Mouse (Mus musculus) testis, postnatal 14 days (tissue): ENCODE measurements around the gene Afm.
A peak's percentile ranks its signal among the peaks of the same experiment; 100 is the strongest.

Experiments used
- DNase-seq: peaks from one replicate; pipeline ENCODE4 v3.0.0; 2021; ENCODE audit warnings: low spot score

Afm gene

DNA sequence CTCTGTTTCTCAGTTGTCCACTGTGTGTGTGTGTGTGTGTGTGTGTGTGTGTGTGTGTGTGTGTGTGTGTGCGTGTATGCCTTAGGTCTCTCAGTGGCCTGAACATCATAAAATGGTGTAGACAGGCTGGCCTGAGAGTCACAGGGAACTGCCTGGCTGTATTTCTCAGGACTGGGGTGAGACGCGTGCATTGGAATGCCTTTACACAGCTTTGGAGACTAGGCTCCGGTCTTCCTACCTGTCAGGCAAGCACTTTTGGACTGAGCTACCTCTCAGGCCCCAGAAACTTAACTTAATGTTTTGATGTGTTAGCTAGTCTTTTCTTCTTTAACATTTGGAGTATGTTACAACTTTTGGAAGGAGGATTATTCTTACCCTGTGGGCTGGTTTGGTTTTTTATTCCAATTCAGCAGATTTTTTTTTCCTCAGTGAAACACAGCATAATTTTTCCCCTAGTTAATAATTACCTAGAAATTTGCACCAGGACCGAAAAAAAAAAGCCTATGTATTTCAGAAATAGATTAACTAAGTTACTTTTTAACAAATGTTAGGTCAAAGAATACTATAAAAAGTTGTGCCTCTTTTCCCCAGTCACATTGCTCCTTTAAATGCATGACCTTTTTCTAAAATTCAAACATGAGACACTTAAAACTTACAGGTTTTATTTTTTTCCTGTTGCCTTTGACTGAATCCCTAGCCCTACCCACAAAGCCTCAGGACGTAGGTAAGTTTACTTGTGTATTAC, at the start of gene Afm:
Gene Afm (plus strand): TSS at position 577 of the 745 bp plus-strand sequence.
- DNase-seq = no peak

GRCm38 (mm10) chr5:90470836-90471235, 47.9 kb upstream of the Afm start:
- DNase-seq = no peak

DNA sequence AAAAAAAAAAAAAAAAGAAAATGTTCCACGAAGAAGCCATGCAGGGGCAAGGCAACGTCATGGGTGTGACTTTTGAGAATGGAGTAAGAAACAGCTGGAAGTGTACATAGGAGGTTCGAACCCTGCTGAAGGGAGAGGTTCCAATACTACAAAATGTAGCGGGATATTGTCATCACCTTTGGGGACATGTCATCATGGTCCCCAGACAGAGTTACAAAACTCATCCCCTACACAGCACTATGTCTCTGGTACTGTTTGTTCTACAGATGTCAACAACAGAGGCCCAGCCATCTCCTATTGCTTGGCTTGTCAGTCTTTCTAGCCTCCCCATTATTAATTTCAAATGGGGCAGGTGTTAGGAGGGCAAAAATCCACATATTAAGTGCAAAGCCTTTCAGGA, 44.8 kb upstream of the Afm start:
- DNase-seq = no peak

- no peak for DNase-seq
These were observed 44.4 kb upstream of the Afm start for GRCm38 (mm10) chr5:90474369-90474768.

- no peak for DNase-seq
These were observed 42.0 kb upstream of the Afm start for GRCm38 (mm10) chr5:90476741-90477140.

DNA sequence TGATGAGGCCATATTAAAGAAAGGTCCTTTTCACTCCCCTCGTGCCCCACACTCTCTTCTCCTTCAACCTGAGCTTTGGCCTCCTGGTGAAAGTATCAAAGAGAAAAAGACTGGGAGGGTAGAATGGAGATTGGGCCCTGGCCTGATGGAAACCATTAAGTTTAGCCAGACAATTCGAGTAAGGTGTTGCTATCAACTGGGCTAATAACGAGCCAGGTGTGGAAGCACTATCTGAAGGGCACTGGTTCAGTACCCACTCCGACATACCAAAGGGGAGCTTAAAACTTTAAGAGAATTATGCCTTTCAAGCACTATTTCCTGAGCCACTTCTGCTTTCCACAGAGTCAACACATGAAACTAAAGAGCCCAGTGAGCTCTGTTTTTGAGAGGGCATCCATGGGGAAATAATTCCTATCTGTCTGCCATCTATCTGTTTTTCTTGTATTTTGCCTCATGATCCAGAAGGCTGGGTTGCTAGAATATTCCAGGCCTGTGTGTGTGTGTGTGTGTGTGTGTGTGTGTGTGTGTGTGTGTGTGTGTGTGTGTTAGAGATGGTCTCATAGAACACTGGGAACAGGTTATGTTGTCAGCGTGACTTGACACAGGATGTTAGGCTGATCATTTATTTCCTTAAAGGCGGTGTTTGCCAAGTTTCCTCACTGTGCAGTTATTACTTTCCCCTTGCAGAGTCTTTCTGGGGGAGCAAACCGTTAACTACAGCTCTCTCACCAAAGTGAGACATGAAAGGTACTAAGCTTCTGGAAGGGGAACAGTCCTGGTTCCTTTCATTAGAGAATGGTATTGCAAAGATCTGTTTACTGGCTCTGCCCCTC, 41.2 kb upstream of the Afm start:
- DNase-seq = no peak

GRCm38 (mm10) chr5:90478886-90479285, 39.8 kb upstream of the Afm start:
- DNase-seq = no peak

- DNase-seq = no peak
These were observed 33.1 kb upstream of the Afm start for GRCm38 (mm10) chr5:90485597-90485996.

GRCm38 (mm10) chr5:90488323-90488722, 30.4 kb upstream of the Afm start:
- no peak for DNase-seq

DNA sequence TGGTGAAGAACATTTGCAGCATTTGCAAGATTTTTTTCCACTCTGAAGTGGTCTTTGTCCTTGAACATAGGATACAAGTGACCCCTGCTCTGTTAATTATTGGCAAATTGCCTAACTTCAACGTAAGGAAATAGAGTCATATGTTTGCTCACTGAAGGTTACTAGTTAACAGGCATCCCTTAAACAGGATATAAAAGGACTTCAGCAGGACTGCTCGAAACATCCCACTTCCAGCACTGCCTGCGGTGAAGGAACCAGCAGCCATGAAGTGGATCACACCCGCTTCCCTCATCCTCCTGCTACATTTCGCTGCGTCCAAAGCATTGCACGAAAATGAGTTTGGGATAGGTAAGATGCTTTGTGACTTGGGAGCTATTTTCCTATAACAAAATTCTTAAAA, 28.2 kb upstream of the Afm start, which contains the start of gene Afp:
Gene Afp (plus strand): TSS at position 220 of the 400 bp plus-strand sequence.
- DNase-seq = no peak

DNA sequence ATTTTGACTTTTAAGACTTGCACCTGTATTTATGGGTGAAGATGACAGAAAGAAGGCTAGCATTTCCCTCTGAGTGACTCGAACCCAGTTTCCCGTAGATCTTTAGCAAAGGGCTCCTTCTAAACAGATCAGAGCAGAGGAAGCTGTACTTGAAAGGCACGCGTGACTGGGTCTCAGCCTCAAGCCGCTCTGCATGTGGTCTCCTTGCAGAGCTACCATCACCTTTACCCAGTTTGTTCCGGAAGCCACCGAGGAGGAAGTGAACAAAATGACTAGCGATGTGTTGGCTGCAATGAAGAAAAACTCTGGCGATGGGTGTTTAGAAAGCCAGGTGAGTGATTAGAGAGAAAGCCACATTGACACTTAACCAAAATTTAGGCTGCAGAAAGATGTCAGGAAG, 26.3 kb upstream of the Afm start:
- DNase-seq = no peak

DNA sequence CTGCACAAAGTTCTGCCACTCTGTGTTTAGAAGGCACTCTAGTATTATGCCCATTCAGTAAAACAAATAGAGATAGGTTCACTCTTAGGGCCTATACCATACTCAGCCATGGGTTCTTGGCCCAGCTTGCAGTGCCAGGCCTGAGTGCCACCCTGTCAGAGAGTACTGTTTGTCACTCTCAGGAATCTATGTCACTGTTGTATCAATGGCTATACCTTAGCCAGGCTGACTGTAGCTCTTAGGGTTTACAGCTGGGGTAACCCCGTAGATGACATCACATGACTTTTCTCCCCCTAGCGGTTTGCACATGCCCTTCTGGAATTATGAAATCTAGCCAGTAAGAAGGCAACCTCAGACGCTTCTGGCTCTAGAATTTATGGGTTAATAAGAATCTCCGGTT, 24.4 kb upstream of the Afm start:
- no peak for DNase-seq

DNA sequence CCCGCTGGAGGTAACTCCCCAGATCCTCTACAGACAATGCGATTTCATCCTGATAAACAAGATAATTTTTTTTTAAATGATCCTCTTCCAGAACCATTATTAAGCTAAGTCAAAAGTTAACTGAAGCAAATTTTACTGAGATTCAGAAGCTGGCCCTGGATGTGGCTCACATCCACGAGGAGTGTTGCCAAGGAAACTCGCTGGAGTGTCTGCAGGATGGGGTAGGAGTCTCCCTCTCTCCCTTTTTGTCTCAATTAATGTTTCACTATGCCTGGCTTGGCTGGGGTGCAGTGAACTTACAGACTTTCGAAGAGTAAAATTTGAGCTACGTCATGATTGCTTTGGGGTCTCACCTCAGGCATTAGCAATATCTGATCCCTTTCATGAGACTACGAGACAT, 19.2 kb upstream of the Afm start:
- no peak for DNase-seq

DNA sequence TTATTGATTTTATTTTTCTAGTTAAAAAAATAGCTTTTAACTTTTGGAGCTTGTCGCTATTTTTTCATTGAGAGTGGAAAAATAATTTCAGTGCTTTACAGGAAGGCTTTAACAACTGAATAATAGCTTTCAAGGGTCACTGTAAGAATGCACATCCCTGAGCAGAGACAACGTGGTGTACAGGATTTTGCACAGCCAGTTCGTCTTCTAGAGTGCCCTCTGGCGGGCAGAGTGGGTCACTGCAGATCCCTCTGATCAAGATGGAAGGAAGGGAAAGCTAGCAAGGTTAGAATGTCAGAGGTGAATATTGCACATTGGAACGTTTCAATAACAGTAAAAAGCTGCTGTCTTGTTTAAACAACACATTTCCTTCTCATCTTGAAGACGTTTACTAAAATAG, 18.0 kb upstream of the Afm start:
- DNase-seq = peak; percentile 22

- DNase-seq = no peak
These were observed 17.0 kb upstream of the Afm start for GRCm38 (mm10) chr5:90501752-90502151.

DNA sequence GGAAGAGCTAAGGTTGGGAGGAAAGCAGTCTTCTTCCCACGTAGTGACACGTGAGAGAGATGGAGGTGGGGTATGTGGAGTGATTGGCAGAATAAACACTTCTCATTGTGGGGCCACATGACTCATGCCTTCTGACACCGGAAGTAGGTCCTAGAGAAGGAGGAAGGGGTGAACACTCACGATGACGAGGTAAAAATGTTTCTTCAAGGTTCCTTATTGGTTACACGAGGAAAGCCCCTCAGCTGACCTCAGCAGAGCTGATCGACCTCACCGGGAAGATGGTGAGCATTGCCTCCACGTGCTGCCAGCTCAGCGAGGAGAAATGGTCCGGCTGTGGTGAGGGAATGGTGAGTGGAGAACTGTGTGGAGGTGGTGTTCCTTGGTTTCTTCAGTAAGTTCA, 14.0 kb upstream of the Afm start:
- DNase-seq = no peak

- no peak for DNase-seq
These were observed 12.2 kb upstream of the Afm start for GRCm38 (mm10) chr5:90506507-90506906.

GRCm38 (mm10) chr5:90507411-90507949, 11.3 kb upstream of the Afm start:
- no peak for DNase-seq

DNA sequence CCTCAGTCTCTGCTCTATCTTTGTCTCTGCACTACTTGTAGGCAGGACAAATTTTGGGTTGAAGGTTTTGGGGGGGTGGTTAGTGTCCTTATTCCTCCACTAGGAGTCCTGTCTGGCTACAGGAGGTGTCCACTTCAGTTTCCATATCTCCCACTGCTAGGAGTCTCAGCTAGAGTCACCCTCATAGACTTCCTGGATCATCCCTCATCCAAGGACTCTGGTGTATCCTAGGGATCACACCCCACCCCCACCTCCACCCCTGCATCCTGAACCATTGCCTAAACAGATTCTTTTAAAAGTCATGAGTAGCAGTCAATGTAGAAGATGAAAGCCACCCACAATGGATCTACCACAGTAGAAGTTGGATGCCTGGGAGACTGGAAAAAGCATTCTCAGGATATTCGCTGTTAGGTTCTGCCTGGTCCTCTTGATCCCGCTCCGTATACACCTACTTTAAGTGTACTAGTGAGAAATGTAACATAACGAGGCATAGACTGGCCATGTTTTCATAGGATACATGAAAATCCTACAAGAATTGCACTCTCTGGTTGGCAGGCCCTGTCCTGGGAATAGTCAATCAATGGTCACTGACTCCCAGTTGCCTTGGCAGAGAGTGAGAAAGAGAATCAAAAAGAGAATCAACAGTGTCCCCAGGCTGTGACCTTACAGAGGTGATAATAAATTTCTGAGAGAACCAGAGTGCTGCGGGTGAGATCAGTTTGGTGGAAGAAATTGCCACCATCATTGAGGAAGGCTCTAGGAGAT, 8.7 kb upstream of the Afm start:
- DNase-seq = no peak

DNA sequence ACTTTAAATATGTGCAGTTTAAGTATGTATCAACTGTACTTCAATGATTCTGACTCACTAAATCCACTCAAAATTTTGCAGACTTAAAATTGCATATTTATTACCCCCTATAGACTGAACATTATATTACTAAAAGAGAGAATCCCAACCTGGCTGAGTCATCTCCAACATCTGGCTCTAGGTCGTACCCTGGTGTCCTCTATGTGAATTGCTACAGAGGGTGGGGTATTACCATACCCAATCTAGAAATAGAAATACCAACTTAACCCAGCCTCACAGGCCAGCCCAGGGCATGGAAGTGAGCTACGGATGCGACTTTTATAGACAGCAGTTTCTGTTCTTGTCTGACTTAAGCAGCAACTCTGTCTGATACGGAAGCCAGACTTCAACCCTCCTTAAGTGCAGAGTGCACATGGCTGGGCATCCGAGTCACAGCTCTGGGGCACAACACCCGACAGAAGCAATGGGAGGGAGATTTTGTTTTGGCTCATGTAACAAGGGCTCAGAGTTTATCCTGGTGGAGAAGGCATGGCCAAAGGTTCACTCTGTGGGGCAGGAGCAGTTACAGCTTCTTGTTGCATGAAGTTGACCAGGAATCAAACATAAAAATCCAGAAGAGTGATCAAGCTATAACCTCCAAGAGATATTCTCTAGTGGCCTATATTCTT, 6.3 kb upstream of the Afm start:
- DNase-seq = no peak

GRCm38 (mm10) chr5:90515561-90515960, 3.2 kb upstream of the Afm start:
- no peak for DNase-seq

DNA sequence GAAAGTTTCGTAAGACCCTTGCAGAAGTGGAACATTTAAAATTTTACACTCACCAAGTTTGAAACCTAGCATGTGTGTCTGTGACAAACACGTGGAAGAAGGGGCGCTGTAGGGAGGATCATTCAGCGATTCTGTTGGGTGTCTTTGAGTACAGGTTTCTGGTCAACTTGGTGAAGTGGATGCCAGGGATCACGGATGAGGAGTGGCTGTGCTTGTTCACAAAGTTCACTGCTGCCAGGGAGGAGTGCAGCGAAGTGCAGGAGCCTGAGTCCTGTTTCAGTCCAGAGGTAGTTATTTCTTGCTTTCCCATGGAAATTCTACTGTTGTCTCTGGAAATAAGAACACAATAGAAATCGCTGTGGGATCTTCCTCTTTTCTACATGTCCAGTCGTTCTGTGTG, 32.5 kb downstream of the Afm start:
- DNase-seq = no peak
